Mouse (Mus musculus) neural tube, embryonic 12.5 days (tissue): ENCODE data around the gene Tmem125. TPM values are rescaled to one million over a fixed set of nuclear protein-coding genes. Genes with fewer than 3 reads are reported as not detected.
"Not testable (repeated sequence)": the region's sequence is repeated elsewhere in the genome, so short reads cannot be mapped to it uniquely, and the experiment has no call there.

ENCODE experiments used
- ATAC-seq: fragments of 200-750 bp; cut with Nextera tagmentation; 2 replicates; pipeline ENCODE4 v1.8.0; 2017; ENCODE audit warnings: low read depth, mild to moderate bottlenecking, moderate TSS enrichment, moderate library complexity; ENCODE audit not compliant: low FRiP score
- H3K27ac ChIP-seq: fragments of 300-500 bp; sonication (generic); 2 replicates; pipeline ENCODE4 v1.5.1; 2016
- H3K27me3 ChIP-seq: fragments of 300-500 bp; sonication (generic); replicated peaks from 2 replicates; pipeline ENCODE4 v1.6.1; 2016; ENCODE audit warnings: mild to moderate bottlenecking
- H3K36me3 ChIP-seq: fragments of 300-500 bp; sonication (generic); 2 replicates; pipeline ENCODE4 v1.6.1; 2016; ENCODE audit warnings: mild to moderate bottlenecking
- H3K4me1 ChIP-seq: fragments of 300-500 bp; sonication (generic); 2 replicates; pipeline ENCODE4 v1.6.1; 2016
- H3K4me2 ChIP-seq: fragments of 300-500 bp; sonication (generic); replicated peaks from 2 replicates; pipeline ENCODE4 v1.6.1; 2016; ENCODE audit warnings: mild to moderate bottlenecking
- H3K4me3 ChIP-seq: fragments of 300-500 bp; sonication (generic); 2 replicates; pipeline ENCODE4 v1.5.1; 2016
- H3K9ac ChIP-seq: fragments of 300-500 bp; sonication (generic); 2 replicates; pipeline ENCODE4 v1.6.1; 2016; ENCODE audit warnings: mild to moderate bottlenecking
- H3K9me3 ChIP-seq: fragments of 300-500 bp; sonication (generic); 2 replicates; pipeline ENCODE4 v1.6.1; 2016; ENCODE audit warnings: mild to moderate bottlenecking
- WGBS: fragments of 180-500 bp; shearing (Covaris S2); methylation state at CpG from one replicate; pipeline ENCODE4 v1.1.7; 2016; 5-methylcytosine and 5-hydroxymethylcytosine counted together
- polyA plus RNA-seq: library from polyadenylated mRNA; unstranded; fragments of >200 nt; fragmentation: Nextera tagmentation; extraction: Ambion mirVana; gene quantifications from 2 replicates; pipeline ENCODE4 v1.2.1, GENCODE M21; 2016

Tmem125 gene
- polyA plus RNA-seq, 1 experiment from 2014 or later, result 0.23 TPM

DNA sequence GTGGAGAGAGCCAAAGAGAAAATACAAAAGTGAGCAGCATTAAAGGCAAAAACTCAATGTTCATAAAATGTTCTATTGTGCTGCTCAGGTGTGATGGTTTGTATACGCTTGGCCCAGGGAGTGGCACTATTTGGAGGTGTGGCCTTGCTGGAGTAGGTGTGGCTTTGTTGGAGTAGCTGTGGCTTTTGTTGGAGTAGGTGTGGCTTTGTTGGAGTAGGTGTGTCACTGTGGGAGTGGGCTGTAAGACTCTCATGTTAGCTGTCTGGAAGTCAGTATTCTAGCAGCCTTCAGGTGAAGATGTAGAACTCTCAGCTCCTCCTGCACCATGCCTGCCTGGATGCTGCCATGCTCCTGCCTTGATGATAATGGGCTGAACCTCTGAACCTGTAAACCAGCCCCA, 36.7 kb downstream of the Tmem125 start:
- H3K27ac ChIP-seq, H3K9me3 ChIP-seq, H3K9ac ChIP-seq, H3K4me3 ChIP-seq, ATAC-seq, H3K4me1 ChIP-seq, H3K36me3 ChIP-seq, H3K27me3 ChIP-seq, H3K4me2 ChIP-seq: not testable (repeated sequence)
- WGBS, result 81% methylated on average over 1 of the region's 1 CpGs

DNA sequence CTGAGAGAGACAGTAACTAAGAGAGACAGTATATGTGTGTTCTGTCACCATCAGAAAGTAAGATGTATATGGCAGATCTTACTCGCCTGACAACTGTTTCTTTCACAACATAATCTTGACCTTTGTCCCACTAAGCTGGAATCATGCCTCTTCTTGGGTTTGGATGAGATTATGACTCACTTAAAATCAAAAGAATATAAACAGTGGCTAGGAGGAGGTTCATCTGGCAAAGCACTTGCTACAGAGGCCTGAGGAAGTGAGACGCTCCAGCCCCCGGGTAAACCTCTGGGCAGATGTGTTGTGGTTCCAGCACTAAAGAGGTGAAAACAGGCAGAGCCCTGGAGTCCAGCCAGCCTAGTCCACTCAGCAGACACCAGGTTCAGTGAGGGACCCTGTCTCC, 38.3 kb downstream of the Tmem125 start:
- Histone ChIP-seq H3K27ac (no peak overlapping the region), H3K4me2 (no peak overlapping the region), H3K27me3 (no peaks in the 10 kb centered on the region), H3K36me3 (no peaks in the 10 kb centered on the region), H3K9ac (no peak overlapping the region), H3K4me3 (no peak overlapping the region), H3K9me3 (no peaks in the 10 kb centered on the region), H3K4me1 (no peaks in the 10 kb centered on the region)
- 86% methylated on average over 3 of the region's 3 CpGs for WGBS
- no peak for ATAC-seq

DNA sequence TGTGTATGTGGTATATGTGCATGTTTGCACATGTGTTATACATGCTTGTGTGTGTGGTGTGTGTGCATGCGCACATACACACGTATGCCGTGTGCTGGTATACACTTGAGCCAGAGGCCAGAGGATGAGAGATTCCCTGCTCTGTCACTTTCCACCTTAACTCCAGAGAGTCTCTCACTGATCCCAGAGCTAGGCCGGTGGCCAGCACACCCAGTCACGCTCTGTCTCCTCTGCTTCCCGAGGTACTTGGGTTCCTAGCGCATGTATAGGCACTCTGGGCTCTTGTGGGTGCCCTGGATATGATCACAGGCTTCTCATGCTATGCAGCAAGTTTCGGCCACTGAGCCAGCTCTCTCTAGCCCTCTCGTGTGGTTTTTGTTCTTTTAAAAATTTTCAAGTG, 43.1 kb downstream of the Tmem125 start:
- Histone ChIP-seq H3K9me3 (no peaks in the 10 kb centered on the region), H3K4me1 (no peaks in the 10 kb centered on the region), H3K4me2 (no peak overlapping the region), H3K27ac (no peak overlapping the region), H3K27me3 (no peaks in the 10 kb centered on the region), H3K9ac (no peak overlapping the region), H3K4me3 (no peak overlapping the region), H3K36me3 (no peaks in the 10 kb centered on the region)
- 77% methylated on average over 9 of the region's 9 CpGs for WGBS
- no peak for ATAC-seq

DNA sequence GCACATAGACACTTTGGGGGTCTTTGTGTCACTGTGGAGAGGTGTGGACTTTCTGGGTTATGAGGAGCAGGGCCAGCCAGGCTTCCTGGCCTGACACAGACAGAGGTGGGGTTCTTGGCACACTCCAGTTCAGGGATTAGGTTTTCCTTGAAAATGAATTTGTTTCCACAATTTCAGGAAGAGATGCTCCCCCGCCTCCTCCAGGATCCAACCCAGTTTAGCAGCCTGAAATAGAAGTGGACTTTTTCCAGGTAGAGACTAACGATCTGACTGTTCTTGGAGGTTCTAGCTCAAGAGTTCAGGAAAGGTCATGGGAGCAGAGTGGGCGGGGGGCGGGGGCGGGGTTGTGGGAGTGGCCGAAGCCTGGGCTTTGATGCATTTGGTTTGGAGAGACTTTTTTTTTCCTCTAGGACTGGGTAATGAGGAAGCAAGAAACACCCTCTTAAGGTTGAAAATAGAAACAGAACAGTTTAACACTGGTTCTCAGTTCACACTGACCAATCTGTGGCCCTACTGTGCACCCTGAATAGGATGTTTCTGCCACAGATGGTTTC, 43.6 kb downstream of the Tmem125 start:
- H3K27me3 ChIP-seq, result no peaks in the 10 kb centered on the region
- no peaks in the 10 kb centered on the region for H3K9me3 ChIP-seq
- no peak for ATAC-seq
- H3K9ac ChIP-seq, result no peak overlapping the region
- no peaks in the 10 kb centered on the region for H3K4me1 ChIP-seq
- no peak overlapping the region for H3K4me3 ChIP-seq
- no peaks in the 10 kb centered on the region for H3K36me3 ChIP-seq
- no peak overlapping the region for H3K27ac ChIP-seq
- no peak overlapping the region for H3K4me2 ChIP-seq
- 50% methylated on average over 6 of the region's 6 CpGs for WGBS

Other genes with a start within 250 kb of the Tmem125 start
- gene Szt2, start 134.8 kb downstream of the Tmem125 start, polyA plus RNA-seq, result 10.8 and 11.8 TPM in 2 replicates
- 127 and 137 TPM in 2 replicates for gene Med8, start 134.7 kb downstream of the Tmem125 start, polyA plus RNA-seq
- gene Elovl1, start 116.0 kb downstream of the Tmem125 start, polyA plus RNA-seq, result 38.2 and 40.6 TPM in 2 replicates
- gene Cdc20, start 106.7 kb downstream of the Tmem125 start, polyA plus RNA-seq, result 165 and 181 TPM in 2 replicates
- 0.46 and 0.68 TPM in 2 replicates for gene Mpl, start 86.5 kb downstream of the Tmem125 start, polyA plus RNA-seq
- 23.2 and 23.5 TPM in 2 replicates for gene Tie1, start 54.0 kb downstream of the Tmem125 start, polyA plus RNA-seq
- 0.56 TPM in 1 of 2 replicates, not detected in the other for gene 2610528J11Rik, start 17.0 kb downstream of the Tmem125 start, polyA plus RNA-seq
- gene Cfap57, start 76.7 kb upstream of the Tmem125 start, polyA plus RNA-seq, result 1.2 and 1.3 TPM in 2 replicates
- 151 and 158 TPM in 2 replicates for gene Ebna1bp2, start 76.8 kb upstream of the Tmem125 start, polyA plus RNA-seq
- not detected in 2 replicates for gene Olfr62, start 114.9 kb upstream of the Tmem125 start, polyA plus RNA-seq
- not detected in 2 replicates for gene Olfr1342, start 148.7 kb upstream of the Tmem125 start, polyA plus RNA-seq
- not detected in 2 replicates for gene Olfr1341, start 159.5 kb upstream of the Tmem125 start, polyA plus RNA-seq
- not detected in 2 replicates for gene Olfr1340, start 176.1 kb upstream of the Tmem125 start, polyA plus RNA-seq
- not detected in 2 replicates for gene Olfr1339, start 188.1 kb upstream of the Tmem125 start, polyA plus RNA-seq
- not detected in 2 replicates for gene Olfr1338, start 214.7 kb upstream of the Tmem125 start, polyA plus RNA-seq
- not detected in 2 replicates for gene Olfr1337, start 238.5 kb upstream of the Tmem125 start, polyA plus RNA-seq